Mouse (Mus musculus) ES-E14 (cell line): ENCODE results near the gene Zfp326. TPM values are rescaled to one million over a fixed set of nuclear protein-coding genes. Genes with fewer than 3 reads are reported as not detected.
"Not testable (repeated sequence)": the region's sequence is repeated elsewhere in the genome, so short reads cannot be mapped to it uniquely, and the experiment has no call there.

Experiments
- DNase-seq: peaks from one replicate; pipeline ENCODE4 v3.0.0-alpha.2; 2013; ENCODE audit warnings: low read depth, low spot score
- H3K27ac ChIP-seq: 2 replicates; pipeline ENCODE4 v1.5.1; 2012; ENCODE audit warnings: low read depth, mild to moderate bottlenecking, low read length, moderate library complexity, mixed read lengths; ENCODE audit not compliant: poor library complexity, insufficient read depth, severe bottlenecking
- H3K36me3 ChIP-seq: 2 replicates; pipeline ENCODE4 v1.6.1; 2012; ENCODE audit warnings: mild to moderate bottlenecking, low read length, moderate library complexity, mixed read lengths; ENCODE audit not compliant: control insufficient read depth, poor library complexity, insufficient read depth, severe bottlenecking
- H3K4me1 ChIP-seq, 2 experiments: fragments of 150-350 bp in 1 of 2; sonication (generic) in 1 of 2; 2 replicates each; pipeline ENCODE4 v1.6.1; 2012; ENCODE audit warnings: low read length in 2 of 2, mild to moderate bottlenecking in 1 of 2, mixed read lengths in 1 of 2; ENCODE audit not compliant: control insufficient read depth in 2 of 2, insufficient read depth in 2 of 2, poor library complexity in 1 of 2
- H3K4me3 ChIP-seq, 2 experiments: fragments of 150-350 bp in 1 of 2; sonication (generic) in 1 of 2; 2 replicates each; pipeline ENCODE4 v1.5.1; 2012; ENCODE audit warnings: low read length in 2 of 2, low read depth in 1 of 2, mild to moderate bottlenecking in 1 of 2, mixed read lengths in 1 of 2; ENCODE audit not compliant: insufficient read depth in 1 of 2, poor library complexity in 1 of 2, severe bottlenecking in 1 of 2
- H3K9ac ChIP-seq: 2 replicates; pipeline ENCODE4 v1.6.1; 2012; ENCODE audit warnings: low read depth, mild to moderate bottlenecking, low read length, mixed read lengths; ENCODE audit not compliant: poor library complexity, insufficient read depth, severe bottlenecking
- H3K9me3 ChIP-seq: fragments of 150-350 bp; sonication (generic); 2 replicates; pipeline ENCODE4 v1.6.1; 2012; ENCODE audit warnings: low read depth, mild to moderate bottlenecking, low read length; ENCODE audit not compliant: control insufficient read depth, insufficient read depth
- CHD2 ChIP-seq: IDR thresholded peaks from 2 replicates; pipeline ENCODE4 v1.6.1; 2014; ENCODE audit warnings: mild to moderate bottlenecking, low read depth, low read length, inconsistent platforms
- HCFC1 ChIP-seq: IDR thresholded peaks from 2 replicates; pipeline ENCODE4 v1.6.1; 2012; ENCODE audit warnings: low read length, inconsistent platforms, borderline replicate concordance; ENCODE audit not compliant: insufficient read depth
- MAFK ChIP-seq: IDR thresholded peaks from 2 replicates; pipeline ENCODE4 v1.6.1; 2014; ENCODE audit warnings: mild to moderate bottlenecking, low read depth, low read length, inconsistent platforms; ENCODE audit not compliant: insufficient read depth
- ZC3H11A ChIP-seq: IDR thresholded peaks from 2 replicates; pipeline ENCODE4 v1.6.1; 2012; ENCODE audit warnings: low read depth, mild to moderate bottlenecking, inconsistent platforms, low read length, borderline replicate concordance
- ZNF384 ChIP-seq: IDR thresholded peaks from 2 replicates; pipeline ENCODE4 v1.6.1; 2012; ENCODE audit warnings: low read depth, low read length, inconsistent platforms
- in situ Hi-C, 2 experiments: fragments of 600-800 bp; cut with MboI; formaldehyde crosslinking; loops; one replicate each; pipeline ENCODE4 v1.15.1; 2025; ENCODE audit warnings: low sequenced_read_pairs in 2 of 2, inconsistent platforms in 1 of 2; ENCODE audit not compliant: unreplicated experiment in 2 of 2
- total RNA-seq: library from RNA; depleted of rRNA; stranded (reverse); fragments of 300-350 nt; gene quantifications from 2 replicates; pipeline ENCODE4 v1.2.3, GENCODE M21; 2012

The Zfp326 gene
- total RNA-seq, 1 experiment: 14.9 TPM

DNA sequence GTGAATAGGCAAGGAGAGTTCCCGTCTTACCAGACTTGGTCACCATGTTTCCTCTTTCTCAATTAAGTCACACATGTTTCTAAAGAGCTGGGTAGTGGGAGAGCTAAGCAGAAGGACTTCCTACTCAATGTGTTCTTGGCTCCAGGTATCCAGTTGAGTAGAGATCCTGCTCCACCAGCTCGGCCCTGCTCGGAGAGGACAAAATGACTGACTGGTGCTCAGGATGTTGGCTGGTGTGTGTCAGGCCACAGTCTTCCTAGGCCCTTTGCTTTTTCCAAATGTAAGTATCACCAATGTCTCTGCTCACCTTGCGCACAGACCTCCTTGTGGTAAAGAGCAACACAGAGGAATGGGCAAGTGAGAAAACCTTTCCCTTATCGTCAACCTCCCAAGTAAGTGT lies 14.7 kb upstream of the Zfp326 start:
- Histone ChIP-seq H3K4me3 (no peak overlapping the region), H3K4me1 (peaks cover 0 to 2% of the 10 kb centered on the region in 2 experiments; a peak in 2 of 4 replicates), H3K36me3 (no peaks in the 10 kb centered on the region), H3K9me3 (no peaks in the 10 kb centered on the region), H3K9ac (no peak overlapping the region), H3K27ac (no peak overlapping the region)
- TF ChIP-seq ZC3H11A (no peak), HCFC1 (no peak), CHD2 (no peak), MAFK (no peak), ZNF384 (no peak)
- in situ Hi-C loops: loop anchor here in 1 of 2 experiments (10.0 to 25.0 kb wide), 2 partner anchors 174 to 457 kb away; partner anchors contain the start of gene Lrrc8d
- no peak for DNase-seq

DNA sequence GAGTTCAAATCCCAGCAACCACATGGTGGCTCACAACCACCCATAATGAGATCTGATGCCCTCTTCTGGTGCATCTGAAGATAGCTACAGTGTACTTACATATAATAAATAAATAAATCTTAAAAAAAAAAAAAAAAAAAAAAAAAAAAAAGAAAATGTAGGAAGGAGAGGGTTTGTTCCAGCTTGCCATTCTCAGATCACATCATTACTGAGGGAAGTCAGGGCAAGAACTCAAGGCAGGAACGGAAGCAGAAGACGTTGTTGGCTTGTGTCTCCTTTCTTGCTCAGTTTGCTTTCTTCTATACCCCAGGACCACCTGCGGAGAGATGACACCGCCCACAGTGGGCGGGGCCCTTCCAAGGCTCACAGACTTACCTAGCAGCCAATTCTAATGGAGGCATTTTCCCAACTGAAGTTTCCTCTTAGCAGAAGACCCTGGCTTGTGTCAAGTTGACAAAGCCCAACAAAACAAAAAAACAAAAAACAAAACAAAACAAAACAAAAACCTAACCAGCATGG lies 11.2 kb upstream of the Zfp326 start:
- not testable (repeated sequence) for H3K9ac ChIP-seq, H3K27ac ChIP-seq, H3K4me1 ChIP-seq, H3K36me3 ChIP-seq, H3K9me3 ChIP-seq, H3K4me3 ChIP-seq
- DNase-seq: peak; percentile 56
- peak; percentile 90 for TF ChIP-seq ZNF384
- in situ Hi-C loops: loop anchor here (5.0 to 25.0 kb wide), 3 partner anchors 178 to 460 kb away; partner anchors contain the start of gene Lrrc8d (in 1 of the 2)

DNA sequence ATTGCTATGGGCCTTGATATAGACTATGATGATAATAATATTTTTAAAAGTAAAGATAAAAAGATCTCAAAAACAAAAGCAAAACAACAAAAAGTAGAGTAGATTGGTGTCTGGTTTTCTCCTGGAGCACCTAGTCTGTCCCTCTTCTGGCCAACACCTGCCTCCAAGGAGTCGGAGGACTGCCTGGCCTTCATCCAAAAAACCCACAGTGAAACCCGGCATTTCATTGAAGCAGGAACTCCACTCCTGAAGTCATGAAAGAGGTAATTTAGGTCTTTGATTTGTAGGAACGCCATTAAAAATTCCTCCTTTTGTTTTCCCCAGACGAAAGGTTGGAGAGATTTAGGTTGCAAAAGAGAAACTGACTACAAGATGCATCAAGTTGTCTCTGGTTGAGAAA lies 8.9 kb upstream of the Zfp326 start:
- TF ChIP-seq CHD2: no peak
- TF ChIP-seq MAFK: no peak
- TF ChIP-seq HCFC1: no peak
- no peak for TF ChIP-seq ZNF384
- no peak for TF ChIP-seq ZC3H11A
- H3K9me3 ChIP-seq: no peaks in the 10 kb centered on the region
- no peak for DNase-seq
- no peak overlapping the region for H3K9ac ChIP-seq
- no peak overlapping the region for H3K4me3 ChIP-seq
- H3K27ac ChIP-seq: no peak overlapping the region
- no peaks in the 10 kb centered on the region for H3K36me3 ChIP-seq
- H3K4me1 ChIP-seq: no peaks in the 10 kb centered on the region; a peak in 2 of 4 replicates
- in situ Hi-C loops: loop anchor here (5.0 to 25.0 kb wide), 3 partner anchors 180 to 463 kb away; partner anchors contain the start of gene Lrrc8d (in 1 of the 2)

DNA sequence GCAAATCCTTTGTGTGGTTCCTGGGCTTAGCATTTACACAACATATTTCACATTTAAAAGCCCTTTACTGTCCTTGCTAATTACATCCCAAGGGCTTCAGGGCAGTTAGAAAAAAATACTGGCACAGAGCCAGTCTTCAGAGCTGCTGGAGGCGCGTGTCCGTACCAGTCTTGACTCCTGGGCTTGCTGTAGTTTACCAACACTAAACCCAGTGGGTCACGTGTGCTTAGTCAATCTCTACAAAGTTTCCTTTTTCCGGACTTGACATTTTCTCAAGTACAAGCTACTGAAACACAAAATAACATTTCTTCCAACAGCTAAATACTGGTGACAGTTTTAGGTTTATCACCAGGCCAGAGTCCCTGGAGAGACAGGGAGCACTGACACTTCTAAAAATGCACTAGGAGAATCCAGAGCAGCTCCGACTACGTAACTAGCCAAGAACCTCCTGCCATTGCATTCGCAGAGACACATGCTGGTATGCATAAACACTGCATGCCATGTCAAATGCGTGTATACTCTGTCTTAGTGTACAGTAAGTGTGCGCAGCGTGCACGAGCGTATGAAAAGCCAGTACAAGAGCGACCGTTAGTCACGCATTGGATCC lies 8.4 kb upstream of the Zfp326 start:
- Histone ChIP-seq H3K27ac (no peak overlapping the region), H3K36me3 (no peaks in the 10 kb centered on the region), H3K9ac (no peak overlapping the region), H3K4me3 (no peak overlapping the region), H3K9me3 (no peaks in the 10 kb centered on the region), H3K4me1 (no peaks in the 10 kb centered on the region; a peak in 2 of 4 replicates)
- TF ChIP-seq ZC3H11A: no peak
- no peak for DNase-seq
- in situ Hi-C loops: loop anchor here (5.0 to 25.0 kb wide), 3 partner anchors 181 to 463 kb away; partner anchors contain the start of gene Lrrc8d (in 1 of the 2)

DNA sequence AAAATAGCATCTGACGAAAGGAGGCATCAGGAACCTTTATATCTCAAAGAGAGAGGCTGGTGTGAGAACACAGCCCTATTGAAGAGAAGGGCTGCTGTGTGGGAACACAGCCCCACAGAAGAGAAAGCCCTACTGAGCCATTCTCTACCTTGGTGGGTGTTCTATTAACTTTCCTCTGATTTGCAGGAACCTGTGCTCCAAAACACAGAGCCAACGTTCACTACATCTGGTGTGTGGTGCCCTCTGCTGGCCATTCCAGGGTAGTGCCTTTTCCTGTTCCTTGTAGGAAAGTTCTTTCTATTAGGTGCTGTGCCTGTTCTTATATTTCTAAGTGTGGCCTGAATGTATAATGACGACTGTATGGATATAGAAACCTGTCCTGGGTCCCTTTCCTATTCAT lies 7.8 kb upstream of the Zfp326 start:
- no peak overlapping the region for H3K4me3 ChIP-seq
- in situ Hi-C loops: loop anchor here (5.0 to 25.0 kb wide), 3 partner anchors 181 to 464 kb away; partner anchors contain the start of gene Lrrc8d (in 1 of the 2)

More for the DNA sequence above, 7.8 kb upstream of the Zfp326 start:
- DNase-seq: peak; percentile 71
- no peaks in the 10 kb centered on the region for H3K36me3 ChIP-seq
- no peaks in the 10 kb centered on the region; a peak in 2 of 4 replicates for H3K4me1 ChIP-seq
- H3K9me3 ChIP-seq: no peaks in the 10 kb centered on the region
- TF ChIP-seq HCFC1 (no peak), MAFK (no peak), CHD2 (no peak), ZC3H11A (peak; percentile 97; the same call in 1 of the 2 replicates), ZNF384 (no peak)
- no peak overlapping the region for H3K27ac ChIP-seq
- H3K9ac ChIP-seq: no peak overlapping the region
